Mouse (Mus musculus) CH12.LX (cell line): Measurements from ENCODE around the gene Catip.

Source experiments
- CTCF ChIP-seq, 2 experiments: IDR thresholded peaks in 1 of 2; conservative IDR thresholded peaks in 1 of 2; 2 replicates each; pipeline ENCODE4 v1.5.1; 2011 to 2012; ENCODE audit warnings: low read depth in 2 of 2, low read length in 2 of 2, improper control_type of control experiment in 1 of 2, inconsistent platforms in 1 of 2, mild to moderate bottlenecking in 1 of 2, moderate library complexity in 1 of 2
- EP300 ChIP-seq: IDR thresholded peaks from 2 replicates; pipeline ENCODE4 v1.6.1; 2011; ENCODE audit warnings: low read length, improper control_type of control experiment
- POLR2A ChIP-seq: IDR thresholded peaks from 2 replicates; pipeline ENCODE4 v1.6.1; 2011; ENCODE audit warnings: low read depth, mild to moderate bottlenecking, improper control_type of control experiment, low read length

GRCm38 (mm10) chr1:74380484-74380883 lies 18.6 kb downstream of the Catip start:
- TF ChIP-seq CTCF (conservative IDR thresholded peaks at IDR 0.05 in 1 of 2, IDR thresholded peaks at IDR 0.05 in 1 of 2; ENCODE audit: low read depth in 2 of 2, low read length in 2 of 2) (no peak), POLR2A (no peak), EP300 (no peak; the same call in 1 of the 2 replicates)
